Mouse (Mus musculus): Measurements from ENCODE around the gene Atp6v0a2. TPM values are rescaled to one million over a fixed set of nuclear protein-coding genes. Genes with fewer than 3 reads are reported as not detected.

The Atp6v0a2 gene
- polyA plus RNA-seq (2012; rRNA removed; ENCODE audit: low replicate concordance), result 56.2 and 58.1 TPM in 2 replicates

GRCm38 (mm10) chr5:124628448-124629363 is at the start of gene Atp6v0a2:
TSS of gene Atp6v0a2 (plus strand) at chr5:124628576.

GRCm38 (mm10) chr5:124578633-124579317 is 49.6 kb upstream of the Atp6v0a2 start, which contains the start of the genes Eif2b1 and Gtf2h3:
TSS of gene Eif2b1 (minus strand) at chr5:124579131.
TSS of gene Gtf2h3 (plus strand) at chr5:124579140.

GRCm38 (mm10) chr5:124724997-124725396 is 96.6 kb downstream of the Atp6v0a2 start, which contains the start of gene Dnah10:
TSS of gene Dnah10 (plus strand) at chr5:124725085.

Other genes with a start within 250 kb of the Atp6v0a2 start
- 12.5 and 20.0 TPM in 2 replicates for gene Sbno1, start 202.6 kb upstream of the Atp6v0a2 start, polyA plus RNA-seq (2012; rRNA removed; ENCODE audit: low replicate concordance)
- 54.7 and 64.3 TPM in 2 replicates for gene Kmt5a, start 188.6 kb upstream of the Atp6v0a2 start, polyA plus RNA-seq (2012; rRNA removed; ENCODE audit: low replicate concordance)
- 21.9 and 44.9 TPM in 2 replicates for gene Rilpl2, start 150.2 kb upstream of the Atp6v0a2 start, polyA plus RNA-seq (2012; rRNA removed; ENCODE audit: low replicate concordance)
- 2.0 and 2.4 TPM in 2 replicates for gene Snrnp35, start 145.4 kb upstream of the Atp6v0a2 start, polyA plus RNA-seq (2012; rRNA removed; ENCODE audit: low replicate concordance)
- gene Rilpl1, start 97.2 kb upstream of the Atp6v0a2 start, polyA plus RNA-seq (2012; rRNA removed; ENCODE audit: low replicate concordance), result 9.8 and 16.8 TPM in 2 replicates
- gene Tmed2, start 87.9 kb upstream of the Atp6v0a2 start, polyA plus RNA-seq (2012; rRNA removed; ENCODE audit: low replicate concordance), result 117 and 209 TPM in 2 replicates
- 13.5 and 15.8 TPM in 2 replicates for gene Ddx55, start 75.7 kb upstream of the Atp6v0a2 start, polyA plus RNA-seq (2012; rRNA removed; ENCODE audit: low replicate concordance)
- 14.8 and 24.7 TPM in 2 replicates for gene Eif2b1, start 49.4 kb upstream of the Atp6v0a2 start, polyA plus RNA-seq (2012; rRNA removed; ENCODE audit: low replicate concordance)
- gene Gtf2h3, start 49.4 kb upstream of the Atp6v0a2 start, polyA plus RNA-seq (2012; rRNA removed; ENCODE audit: low replicate concordance), result 32.1 and 61.1 TPM in 2 replicates
- 0.09 and 0.11 TPM in 2 replicates for gene Dnah10, start 96.5 kb downstream of the Atp6v0a2 start, polyA plus RNA-seq (2012; rRNA removed; ENCODE audit: low replicate concordance)
- 7.5 and 13.0 TPM in 2 replicates for gene Ccdc92, start 233.8 kb downstream of the Atp6v0a2 start, polyA plus RNA-seq (2012; rRNA removed; ENCODE audit: low replicate concordance)
- 31.5 and 35.3 TPM in 2 replicates for gene Zfp664, start 234.1 kb downstream of the Atp6v0a2 start, polyA plus RNA-seq (2012; rRNA removed; ENCODE audit: low replicate concordance)